In the genomic region with DNA sequence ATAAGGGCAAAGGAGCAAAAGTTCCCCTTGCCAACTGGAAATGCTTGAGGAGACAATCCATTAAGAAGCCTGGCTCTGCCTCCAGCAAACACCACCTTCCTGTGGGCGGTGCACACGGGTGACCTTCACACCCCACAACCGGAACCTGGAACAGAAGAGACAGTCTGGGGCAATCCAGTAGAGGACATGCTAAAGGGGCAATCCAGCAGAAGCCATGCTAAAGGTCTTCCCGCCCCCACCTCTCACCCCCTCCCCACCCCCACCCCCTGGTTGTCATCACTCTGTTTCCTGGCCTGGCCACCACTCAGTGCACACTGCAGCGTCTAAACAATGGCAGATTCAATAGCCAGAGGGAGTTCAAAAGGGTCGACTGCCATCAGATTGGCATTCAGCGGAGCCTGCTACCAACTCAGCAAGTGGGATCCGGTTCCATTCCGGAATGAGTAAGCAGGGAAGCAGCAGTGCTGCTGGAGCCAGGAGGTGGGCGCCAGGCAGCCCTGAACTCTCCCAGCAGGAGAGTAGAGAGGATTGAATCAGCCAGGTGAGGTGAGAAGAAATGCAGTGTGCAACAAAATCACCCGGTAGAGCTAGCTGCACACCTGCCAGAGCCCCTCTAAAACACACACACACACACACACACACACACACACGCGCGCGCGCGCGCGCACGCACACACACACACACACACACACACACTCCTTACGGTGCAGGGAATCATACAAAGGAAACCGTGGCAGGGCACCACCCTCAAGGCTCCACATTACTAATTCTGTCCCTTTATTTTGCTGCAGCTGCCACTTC, we compare ENCODE assay signal across 8 mouse cellular contexts.
DNase-seq lines count a peak whose midpoint lies in the region; ATAC-seq and TF ChIP-seq lines count a peak whose summit lies in the region.

No protein-coding gene starts in this region.

- no peak for TF ChIP-seq EP300 in ES-Bruce4 (IDR thresholded peaks at IDR 0.05; ENCODE audit: insufficient read depth, low read depth, low read length)

- TF ChIP-seq CTCF in ES-Bruce4 (IDR thresholded peaks at IDR 0.05; ENCODE audit: low read depth, low read length), result no peak

- peak; percentile 75 for DNase-seq in kidney, postnatal 14 days
- peak; percentile 49 to 72 for DNase-seq in lung, postnatal 4 days
- DNase-seq in thymus, postnatal 10 days (ENCODE audit: low spot score in 2 of 2), result no peak
- DNase-seq in ovary, postnatal 14 days (ENCODE audit: low spot score), result no peak

- H3K4me1 ChIP-seq in ES-Bruce4 (ENCODE audit: control insufficient read depth, insufficient read depth, low read length), result no peaks in the 10 kb centered on the region
- H3K4me1 ChIP-seq in heart, embryonic 14.5 days (ENCODE audit: control insufficient read depth in 2 of 2, insufficient read depth in 2 of 2, low read length in 2 of 2), result peaks cover 8 to 10% of the 10 kb centered on the region in 2 experiments

- H3K4me2 ChIP-seq in heart, embryonic 14.5 days (ENCODE audit: low read length), result peak overlapping the region; percentile 54

- H3K9ac ChIP-seq in ES-Bruce4 (ENCODE audit: low read depth, poor library complexity, severe bottlenecking), result no peak overlapping the region
- H3K9ac ChIP-seq in heart, embryonic 14.5 days (ENCODE audit: low read length), result peak overlapping the region; percentile 25; the same call in 1 of the 2 replicates

- H3K27me3 ChIP-seq in ES-Bruce4 (ENCODE audit: control insufficient read depth, insufficient read depth, low read length, poor library complexity, severe bottlenecking), result no peaks in the 10 kb centered on the region
- H3K27me3 ChIP-seq in heart, embryonic 14.5 days (ENCODE audit: control insufficient read depth, insufficient read depth, low read length), result no peaks in the 10 kb centered on the region

- 28% methylated on average over 22 of the region's 22 CpGs for WGBS in heart, embryonic 14.5 days

- H3K9me3 ChIP-seq in ES-Bruce4 (replicated peaks; ENCODE audit: control insufficient read depth, insufficient read depth, low read length, poor library complexity, severe bottlenecking), result no peaks in the 10 kb centered on the region
- peaks cover 4% of the 10 kb centered on the region; the same call in 1 of the 2 replicates for H3K9me3 ChIP-seq in heart, embryonic 14.5 days (ENCODE audit: control insufficient read depth, low read length)

- peak; percentile 38 for ATAC-seq in common myeloid progenitor, adult 5-6 weeks (replicated peaks; ENCODE audit: low read depth, poor library complexity, severe bottlenecking)
- ATAC-seq in heart, embryonic 14.5 days (ENCODE audit: insufficient number of reproducible peaks, insufficient read depth, low FRiP score, low read depth), result peak; percentile 47
- ATAC-seq in inflammation-experienced regulatory T-cells, adult 6 months, result no peak

- no peak for TF ChIP-seq POLR2A in ES-Bruce4 (IDR thresholded peaks at IDR 0.05; ENCODE audit: insufficient read depth, low read length)

- H3K36me3 ChIP-seq in ES-Bruce4 (ENCODE audit: control insufficient read depth, insufficient read depth, low read length, poor library complexity, severe bottlenecking), result no peaks in the 10 kb centered on the region
- no peaks in the 10 kb centered on the region for H3K36me3 ChIP-seq in heart, embryonic 14.5 days (ENCODE audit: control insufficient read depth, insufficient read depth, low read length)

- no peak overlapping the region for H3K27ac ChIP-seq in ES-Bruce4 (ENCODE audit: insufficient read depth, low read length)
- no peak overlapping the region for H3K27ac ChIP-seq in heart, embryonic 14.5 days (replicated peaks in 1 of 2; ENCODE audit: control insufficient read depth in 1 of 2, insufficient read depth in 1 of 2, low read depth in 2 of 2, low read length in 2 of 2)

- H3K4me3 ChIP-seq in ES-Bruce4 (ENCODE audit: low read depth, low read length), result peak overlapping the region; percentile 42
- H3K4me3 ChIP-seq in heart, embryonic 14.5 days (ENCODE audit: control insufficient read depth in 1 of 2, insufficient read depth in 1 of 2, low read depth in 1 of 2, low read length in 2 of 2), result peak overlapping the region; percentile 13 to 27; a peak in 3 of 4 replicates

Comparison
In these comparisons a context has a peak if more than half of its experiments do, and no peak if none do; other contexts are left out.
1. DNase-seq: peak in kidney, postnatal 14 days (single experiment) and lung, postnatal 4 days (2 of 2); none in thymus, postnatal 10 days (0 of 2) and ovary, postnatal 14 days (single experiment).